Mouse (Mus musculus): ENCODE results near the gene a. TPM values are rescaled to one million over a fixed set of nuclear protein-coding genes. Genes with fewer than 3 reads are reported as not detected.

The a gene
- polyA plus RNA-seq, 1 experiment from 2014 or later = 0.41 TPM

- Histone ChIP-seq H3K4me3 (replicated peaks; ENCODE audit: low read length) (no peak overlapping the region), H3K27ac (ENCODE audit: low read length) (no peak overlapping the region), H3K27me3 (ENCODE audit: control insufficient read depth, insufficient read depth, low read length) (no peaks in the 10 kb centered on the region), H3K9me3 (replicated peaks; ENCODE audit: control insufficient read depth, low read length) (no peaks in the 10 kb centered on the region), H3K9ac (ENCODE audit: low read length) (no peak overlapping the region), H3K4me1 (ENCODE audit: control insufficient read depth, insufficient read depth, low read length) (no peaks in the 10 kb centered on the region), H3K4me2 (ENCODE audit: low read depth, low read length) (no peak overlapping the region), H3K36me3 (ENCODE audit: control insufficient read depth, insufficient read depth, low read length) (no peaks in the 10 kb centered on the region)
- WGBS = 68% methylated on average over 10 of the region's 10 CpGs
- no peak for ATAC-seq (ENCODE audit: insufficient read depth, low FRiP score)
Observed at GRCm38 (mm10) chr2:154941952-154942351, 150.8 kb downstream of the a start.

- Histone ChIP-seq H3K9me3 (replicated peaks; ENCODE audit: control insufficient read depth, low read length) (no peaks in the 10 kb centered on the region), H3K9ac (ENCODE audit: low read length) (0 out of 2 replicates have a peak overlapping the region, but pooled peaks have one; percentile 51), H3K4me1 (ENCODE audit: control insufficient read depth, insufficient read depth, low read length) (no peaks in the 10 kb centered on the region), H3K36me3 (ENCODE audit: control insufficient read depth, insufficient read depth, low read length) (no peaks in the 10 kb centered on the region), H3K4me2 (ENCODE audit: low read depth, low read length) (peak overlapping the region; percentile 49), H3K27ac (ENCODE audit: low read length) (no peak overlapping the region), H3K4me3 (replicated peaks; ENCODE audit: low read length) (no peak overlapping the region; the same call in 1 of the 2 replicates), H3K27me3 (ENCODE audit: control insufficient read depth, insufficient read depth, low read length) (no peaks in the 10 kb centered on the region)
- ATAC-seq (ENCODE audit: insufficient read depth, low FRiP score) = no peak
- 61% methylated on average over 11 of the region's 11 CpGs for WGBS
Observed at GRCm38 (mm10) chr2:154942546-154942945, 151.3 kb downstream of the a start.

GRCm38 (mm10) chr2:154943101-154943500, 151.9 kb downstream of the a start:
- WGBS = 7% methylated on average over 11 of the region's 11 CpGs
- Histone ChIP-seq H3K9me3 (replicated peaks; ENCODE audit: control insufficient read depth, low read length) (no peaks in the 10 kb centered on the region), H3K27me3 (ENCODE audit: control insufficient read depth, insufficient read depth, low read length) (no peaks in the 10 kb centered on the region), H3K27ac (ENCODE audit: low read length) (no peak overlapping the region), H3K4me1 (ENCODE audit: control insufficient read depth, insufficient read depth, low read length) (no peaks in the 10 kb centered on the region), H3K9ac (ENCODE audit: low read length) (peak overlapping the region; percentile 51; the same call in 1 of the 2 replicates), H3K36me3 (ENCODE audit: control insufficient read depth, insufficient read depth, low read length) (no peaks in the 10 kb centered on the region), H3K4me3 (replicated peaks; ENCODE audit: low read length) (peak overlapping the region; percentile 36), H3K4me2 (ENCODE audit: low read depth, low read length) (peak overlapping the region; percentile 49)
- no peak for ATAC-seq (ENCODE audit: insufficient read depth, low FRiP score)

GRCm38 (mm10) chr2:154946921-154947320, 155.7 kb downstream of the a start:
- Histone ChIP-seq H3K4me1 (ENCODE audit: control insufficient read depth, insufficient read depth, low read length) (no peaks in the 10 kb centered on the region), H3K9me3 (replicated peaks; ENCODE audit: control insufficient read depth, low read length) (no peaks in the 10 kb centered on the region), H3K4me2 (ENCODE audit: low read depth, low read length) (no peak overlapping the region), H3K27ac (ENCODE audit: low read length) (no peak overlapping the region), H3K9ac (ENCODE audit: low read length) (no peak overlapping the region), H3K36me3 (ENCODE audit: control insufficient read depth, insufficient read depth, low read length) (no peaks in the 10 kb centered on the region), H3K4me3 (replicated peaks; ENCODE audit: low read length) (no peak overlapping the region), H3K27me3 (ENCODE audit: control insufficient read depth, insufficient read depth, low read length) (no peaks in the 10 kb centered on the region)
- WGBS = 84% methylated on average over 3 of the region's 3 CpGs
- no peak for ATAC-seq (ENCODE audit: insufficient read depth, low FRiP score)

- no peak for ATAC-seq (ENCODE audit: insufficient read depth, low FRiP score)
- H3K36me3 ChIP-seq (ENCODE audit: control insufficient read depth, insufficient read depth, low read length) = no peaks in the 10 kb centered on the region
- WGBS = 17% methylated on average over 7 of the region's 7 CpGs
- no peak overlapping the region for H3K9ac ChIP-seq (ENCODE audit: low read length)
- no peaks in the 10 kb centered on the region for H3K4me1 ChIP-seq (ENCODE audit: control insufficient read depth, insufficient read depth, low read length)
- no peak overlapping the region for H3K27ac ChIP-seq (ENCODE audit: low read length)
- H3K4me3 ChIP-seq (replicated peaks; ENCODE audit: low read length) = no peak overlapping the region
- H3K4me2 ChIP-seq (ENCODE audit: low read depth, low read length) = no peak overlapping the region
- no peaks in the 10 kb centered on the region for H3K9me3 ChIP-seq (replicated peaks; ENCODE audit: control insufficient read depth, low read length)
- no peaks in the 10 kb centered on the region for H3K27me3 ChIP-seq (ENCODE audit: control insufficient read depth, insufficient read depth, low read length)
Observed at GRCm38 (mm10) chr2:154949352-154949751, 158.2 kb downstream of the a start.

- Histone ChIP-seq H3K4me2 (ENCODE audit: low read depth, low read length) (no peak overlapping the region), H3K9me3 (replicated peaks; ENCODE audit: control insufficient read depth, low read length) (no peaks in the 10 kb centered on the region), H3K27me3 (ENCODE audit: control insufficient read depth, insufficient read depth, low read length) (no peaks in the 10 kb centered on the region), H3K27ac (ENCODE audit: low read length) (no peak overlapping the region), H3K4me3 (replicated peaks; ENCODE audit: low read length) (no peak overlapping the region), H3K36me3 (ENCODE audit: control insufficient read depth, insufficient read depth, low read length) (no peaks in the 10 kb centered on the region), H3K4me1 (ENCODE audit: control insufficient read depth, insufficient read depth, low read length) (no peaks in the 10 kb centered on the region), H3K9ac (ENCODE audit: low read length) (no peak overlapping the region)
- WGBS = 73% methylated on average over 9 of the region's 9 CpGs
- ATAC-seq (ENCODE audit: insufficient read depth, low FRiP score) = no peak
Observed at GRCm38 (mm10) chr2:154949877-154950276, 158.7 kb downstream of the a start.

GRCm38 (mm10) chr2:154950601-154951000, 159.4 kb downstream of the a start:
- no peaks in the 10 kb centered on the region for H3K9me3 ChIP-seq (replicated peaks; ENCODE audit: control insufficient read depth, low read length)
- H3K4me1 ChIP-seq (ENCODE audit: control insufficient read depth, insufficient read depth, low read length) = no peaks in the 10 kb centered on the region
- H3K4me3 ChIP-seq (replicated peaks; ENCODE audit: low read length) = no peak overlapping the region
- H3K27ac ChIP-seq (ENCODE audit: low read length) = no peak overlapping the region
- 53% methylated on average over 5 of the region's 5 CpGs for WGBS
- no peaks in the 10 kb centered on the region for H3K27me3 ChIP-seq (ENCODE audit: control insufficient read depth, insufficient read depth, low read length)
- H3K9ac ChIP-seq (ENCODE audit: low read length) = no peak overlapping the region
- no peak overlapping the region for H3K4me2 ChIP-seq (ENCODE audit: low read depth, low read length)
- no peaks in the 10 kb centered on the region for H3K36me3 ChIP-seq (ENCODE audit: control insufficient read depth, insufficient read depth, low read length)
- no peak for ATAC-seq (ENCODE audit: insufficient read depth, low FRiP score)

- Histone ChIP-seq H3K4me2 (ENCODE audit: low read depth, low read length) (no peak overlapping the region), H3K4me3 (replicated peaks; ENCODE audit: low read length) (no peak overlapping the region), H3K9me3 (replicated peaks; ENCODE audit: control insufficient read depth, low read length) (no peaks in the 10 kb centered on the region), H3K36me3 (ENCODE audit: control insufficient read depth, insufficient read depth, low read length) (no peaks in the 10 kb centered on the region), H3K27me3 (ENCODE audit: control insufficient read depth, insufficient read depth, low read length) (no peaks in the 10 kb centered on the region), H3K4me1 (ENCODE audit: control insufficient read depth, insufficient read depth, low read length) (no peaks in the 10 kb centered on the region), H3K27ac (ENCODE audit: low read length) (no peak overlapping the region), H3K9ac (ENCODE audit: low read length) (no peak overlapping the region)
- no peak for ATAC-seq (ENCODE audit: insufficient read depth, low FRiP score)
- WGBS = 81% methylated on average over 5 of the region's 5 CpGs
Observed at GRCm38 (mm10) chr2:154959486-154959885, 168.3 kb downstream of the a start.

- H3K36me3 ChIP-seq (ENCODE audit: control insufficient read depth, insufficient read depth, low read length) = no peaks in the 10 kb centered on the region
- H3K4me1 ChIP-seq (ENCODE audit: control insufficient read depth, insufficient read depth, low read length) = no peaks in the 10 kb centered on the region
- H3K27ac ChIP-seq (ENCODE audit: low read length) = no peak overlapping the region
- H3K9me3 ChIP-seq (replicated peaks; ENCODE audit: control insufficient read depth, low read length) = no peaks in the 10 kb centered on the region
- no peaks in the 10 kb centered on the region for H3K27me3 ChIP-seq (ENCODE audit: control insufficient read depth, insufficient read depth, low read length)
- H3K4me3 ChIP-seq (replicated peaks; ENCODE audit: low read length) = no peak overlapping the region
- no peak overlapping the region for H3K9ac ChIP-seq (ENCODE audit: low read length)
- WGBS = 85% methylated on average over 3 of the region's 3 CpGs
- H3K4me2 ChIP-seq (ENCODE audit: low read depth, low read length) = no peak overlapping the region
- no peak for ATAC-seq (ENCODE audit: insufficient read depth, low FRiP score)
Observed at GRCm38 (mm10) chr2:154959909-154960308, 168.7 kb downstream of the a start.

- ATAC-seq (ENCODE audit: insufficient read depth, low FRiP score) = no peak
- Histone ChIP-seq H3K4me3 (replicated peaks; ENCODE audit: low read length) (no peak overlapping the region), H3K36me3 (ENCODE audit: control insufficient read depth, insufficient read depth, low read length) (no peaks in the 10 kb centered on the region), H3K9ac (ENCODE audit: low read length) (no peak overlapping the region), H3K27me3 (ENCODE audit: control insufficient read depth, insufficient read depth, low read length) (no peaks in the 10 kb centered on the region), H3K9me3 (replicated peaks; ENCODE audit: control insufficient read depth, low read length) (no peaks in the 10 kb centered on the region), H3K4me1 (ENCODE audit: control insufficient read depth, insufficient read depth, low read length) (no peaks in the 10 kb centered on the region), H3K4me2 (ENCODE audit: low read depth, low read length) (no peak overlapping the region), H3K27ac (ENCODE audit: low read length) (no peak overlapping the region)
- 56% methylated on average over 5 of the region's 5 CpGs for WGBS
Observed at GRCm38 (mm10) chr2:154963176-154963575, 172.0 kb downstream of the a start.

All from stomach, embryonic 16.5 days (tissue).